Mouse (Mus musculus) testis, adult 2 months (tissue): ENCODE measurements around the gene Flvcr2.
A peak's percentile ranks its signal among the peaks of the same experiment; 100 is the strongest.

Source experiments
- CTCF ChIP-seq: fragments of 200-500 bp; IDR thresholded peaks from 2 replicates; pipeline ENCODE4 v1.5.1; 2012; ENCODE audit warnings: low read depth, mild to moderate bottlenecking, inconsistent platforms, low read length, moderate library complexity; ENCODE audit not compliant: control insufficient read depth, insufficient read depth, insufficient replicate concordance
- POLR2A ChIP-seq: fragments of 200-500 bp; IDR thresholded peaks from 2 replicates; pipeline ENCODE4 v1.6.1; 2012; ENCODE audit warnings: low read depth, mild to moderate bottlenecking, inconsistent platforms, low read length, moderate library complexity; ENCODE audit not compliant: control insufficient read depth

GRCm38 (mm10) chr12:85729022-85729944 is 17.1 kb upstream of the Flvcr2 start:
- TF ChIP-seq CTCF (peak; percentile 100), POLR2A (no peak)
